Mouse (Mus musculus) E14TG2a.4 (cell line): ENCODE data around the gene Selenoo.

Source experiments
- CTCF ChIP-seq: conservative IDR thresholded peaks from 2 replicates; pipeline ENCODE4 v1.5.1; 2014; ENCODE audit warnings: low read length
- NANOG ChIP-seq: IDR thresholded peaks from 2 replicates; pipeline ENCODE4 v1.6.1; 2014; ENCODE audit warnings: borderline replicate concordance, low read length, mixed read lengths
- POU5F1 ChIP-seq: IDR thresholded peaks from 2 replicates; pipeline ENCODE4 v1.6.1; 2014; ENCODE audit warnings: low read length, borderline replicate concordance

GRCm38 (mm10) chr15:89063001-89063400 is 25.9 kb upstream of the Selenoo start:
- TF ChIP-seq CTCF (no peak), NANOG (no peak), POU5F1 (no peak)
